Mouse (Mus musculus) MN1 (cell line): ENCODE measurements around the gene Ccno.

Source experiments
- DNase-seq: peaks from one replicate; pipeline ENCODE4 v3.0.0-alpha.2; 2016; ENCODE audit warnings: low spot score

The Ccno gene

DNA sequence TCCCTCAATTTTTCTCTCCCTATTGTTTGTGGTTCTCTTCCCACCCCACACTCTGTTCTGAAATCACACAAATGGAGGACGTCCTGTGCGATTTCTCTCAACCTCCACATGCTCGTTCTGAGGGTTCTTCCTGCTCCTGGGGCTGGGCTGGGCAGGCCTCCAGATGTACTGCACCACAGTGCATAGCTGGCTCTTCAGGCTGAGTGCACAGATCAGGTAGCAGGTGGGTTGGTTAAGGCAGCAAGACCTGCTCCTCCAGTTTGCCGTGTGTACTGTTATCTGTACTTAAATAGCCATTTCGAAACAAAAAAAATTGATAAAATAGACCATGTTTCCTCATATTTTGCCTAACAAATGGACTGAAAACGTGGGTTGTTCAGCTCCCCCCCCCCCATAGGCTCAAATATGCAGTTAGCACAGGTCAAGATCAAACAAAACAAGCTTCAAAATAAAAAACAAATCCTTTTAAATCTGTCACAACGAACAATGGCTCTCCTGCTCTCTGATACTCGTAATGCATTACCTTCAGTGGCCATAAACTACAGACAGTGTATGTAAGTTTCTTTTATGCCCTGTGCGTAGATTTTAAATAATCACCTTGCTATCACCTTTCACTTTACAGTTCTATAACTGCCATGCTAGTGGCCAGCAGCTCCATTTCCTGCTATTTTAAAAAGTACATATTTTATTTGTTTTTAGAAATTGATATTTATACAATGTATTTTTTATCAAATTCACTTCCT is 13.1 kb downstream of the Ccno start:
- no peak for DNase-seq

DNA sequence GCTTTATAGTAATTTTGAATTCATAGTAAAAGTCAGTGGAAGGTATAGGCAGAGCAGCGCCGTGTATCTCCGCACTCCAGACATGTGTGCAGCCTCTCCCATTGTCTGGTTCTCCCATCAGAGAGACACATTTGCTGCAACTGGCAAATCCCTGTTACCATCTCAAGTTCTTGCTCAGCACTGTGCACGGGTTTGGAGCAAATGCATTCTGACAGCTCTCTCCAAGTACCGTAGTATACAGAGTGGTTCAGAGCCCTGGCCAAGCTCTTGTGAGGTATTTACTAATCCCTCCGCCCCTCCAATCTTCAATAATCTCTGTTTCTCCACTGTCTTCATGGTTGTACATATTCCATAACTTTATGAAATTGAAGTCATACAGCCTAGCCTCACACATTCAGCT is 25.1 kb downstream of the Ccno start:
- DNase-seq = no peak

DNA sequence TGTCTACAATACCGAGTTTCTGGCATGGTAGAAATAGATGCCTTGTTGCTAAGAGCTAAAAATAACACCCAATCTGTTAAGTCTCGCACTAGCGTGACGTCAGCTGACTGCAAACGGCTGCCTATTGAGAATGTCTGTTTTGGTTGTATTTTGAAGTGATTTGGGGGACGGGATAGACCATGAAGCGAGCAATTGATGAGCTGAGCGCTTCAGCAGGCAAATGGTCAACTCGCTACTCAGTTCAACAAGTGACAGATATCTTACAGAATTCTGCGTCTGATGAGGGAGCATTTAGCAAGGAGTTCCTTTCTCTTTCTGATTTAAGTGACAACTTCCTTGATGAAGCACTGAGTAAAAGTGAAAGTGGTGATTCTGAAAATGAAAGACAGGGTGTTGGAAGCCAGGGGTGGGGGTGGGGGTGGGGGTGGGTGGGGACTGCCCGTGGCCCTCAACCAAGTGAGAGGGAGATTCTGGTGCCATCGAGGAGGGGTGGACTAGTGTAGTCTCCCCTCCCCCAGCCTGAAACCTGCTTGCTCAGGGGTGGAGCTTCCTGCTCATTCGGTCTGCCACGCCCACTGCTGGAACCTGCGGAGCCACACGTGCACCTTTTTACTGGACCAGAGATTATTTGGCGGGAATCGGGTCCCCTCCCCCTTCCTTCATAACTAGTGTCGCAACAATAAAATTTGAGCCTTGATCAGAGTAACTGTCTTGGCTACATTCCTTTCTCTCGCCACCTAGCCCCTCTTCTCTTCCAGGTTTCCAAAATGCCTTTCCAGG is 25.8 kb downstream of the Ccno start:
- DNase-seq = peak; percentile 36

DNA sequence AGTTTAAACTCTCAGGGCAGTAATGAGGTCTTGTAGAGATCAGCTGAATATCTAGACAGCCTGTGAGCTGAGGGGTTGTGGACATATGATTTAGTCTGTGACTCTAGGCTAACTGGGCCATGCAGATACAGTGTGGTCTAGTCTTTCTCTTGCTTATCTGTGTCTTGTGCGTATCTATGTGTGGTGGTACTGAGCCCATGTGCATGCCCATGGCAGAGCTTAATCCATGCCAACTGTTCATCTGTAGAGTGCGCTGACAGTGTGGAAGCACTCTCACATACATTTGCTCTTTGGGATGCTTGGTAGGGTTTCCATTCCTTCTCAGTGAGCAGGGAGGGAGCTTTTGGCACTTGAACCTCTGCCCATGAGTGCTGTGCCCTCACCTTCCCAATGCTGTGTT is 33.9 kb downstream of the Ccno start:
- DNase-seq = no peak

DNA sequence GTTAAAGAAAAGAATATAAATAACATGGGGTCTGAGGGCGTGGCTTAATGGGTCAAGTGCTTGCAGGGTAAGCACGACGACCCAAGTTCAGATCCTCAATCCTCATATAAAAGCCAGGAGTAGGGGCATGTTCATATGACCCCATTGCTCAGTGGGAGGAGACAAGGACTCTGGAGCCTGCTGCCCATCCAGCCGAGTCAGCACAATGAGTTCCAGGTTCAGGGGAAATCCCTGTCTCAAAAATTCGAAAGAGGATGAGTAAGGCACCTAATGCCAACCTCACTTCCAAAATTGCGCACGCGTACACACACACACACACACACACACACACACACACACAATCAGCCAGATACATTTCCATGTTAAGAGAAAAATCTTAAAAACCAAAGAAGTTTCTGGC is 34.9 kb downstream of the Ccno start:
- no peak for DNase-seq

DNA sequence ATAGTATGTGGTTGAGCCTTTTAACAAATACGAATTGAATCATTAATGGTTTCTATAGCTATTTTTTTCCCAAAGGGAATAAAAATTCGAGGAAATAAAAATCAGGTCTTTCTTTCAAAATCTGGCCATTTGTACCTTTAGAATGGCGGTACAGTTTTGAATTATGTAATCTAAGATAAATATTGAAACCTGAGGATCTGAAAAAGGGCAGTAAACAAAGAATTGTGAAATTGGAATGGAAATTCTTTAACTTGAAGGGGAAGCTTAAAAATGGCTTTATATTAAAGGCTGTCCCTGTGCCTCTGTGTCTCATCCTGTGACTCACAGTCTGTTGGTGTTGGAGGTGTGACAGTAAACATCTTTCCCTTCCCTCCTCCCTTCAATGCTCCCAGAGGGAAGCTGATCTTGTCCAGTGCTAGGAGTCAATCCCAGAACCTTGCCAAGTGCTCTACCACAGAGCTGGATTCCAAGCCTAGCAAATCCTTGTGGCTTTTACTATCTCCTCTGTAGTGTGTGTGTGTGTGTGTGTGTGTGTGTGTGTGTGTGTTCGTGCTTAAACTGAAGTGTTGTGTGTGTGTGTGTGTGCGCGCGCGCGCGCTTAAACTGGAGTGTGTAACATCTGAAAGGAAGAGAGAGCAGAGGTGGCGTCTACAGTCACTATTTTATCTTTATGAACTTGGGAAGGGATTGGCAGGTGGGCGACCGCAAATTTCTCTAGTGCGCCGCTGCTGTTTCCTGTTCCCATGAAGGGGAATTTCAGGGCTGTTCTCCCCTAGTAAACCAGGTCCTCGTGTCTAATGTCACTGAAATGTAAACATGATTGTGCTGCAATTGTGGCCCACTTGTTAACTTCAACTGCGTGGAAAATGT is 35.9 kb downstream of the Ccno start:
- no peak for DNase-seq

DNA sequence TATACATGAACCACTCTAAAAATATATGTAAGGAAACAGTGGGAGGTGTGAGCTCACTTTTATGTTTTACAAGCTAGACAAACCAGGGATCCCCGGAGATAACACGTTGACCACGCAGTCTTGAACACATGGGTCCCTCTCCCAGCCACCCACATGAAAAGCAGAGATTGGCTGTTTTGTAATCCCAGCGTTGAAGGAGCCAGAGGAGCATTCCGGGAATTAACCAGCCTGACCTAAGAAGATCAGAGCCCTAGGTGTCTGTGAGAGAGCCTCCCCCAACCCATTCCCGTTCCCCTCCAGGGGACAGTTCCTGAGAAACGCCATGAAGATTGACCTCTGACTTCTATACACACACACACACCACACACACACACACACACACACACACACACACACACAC is 43.7 kb downstream of the Ccno start:
- DNase-seq = no peak

DNA sequence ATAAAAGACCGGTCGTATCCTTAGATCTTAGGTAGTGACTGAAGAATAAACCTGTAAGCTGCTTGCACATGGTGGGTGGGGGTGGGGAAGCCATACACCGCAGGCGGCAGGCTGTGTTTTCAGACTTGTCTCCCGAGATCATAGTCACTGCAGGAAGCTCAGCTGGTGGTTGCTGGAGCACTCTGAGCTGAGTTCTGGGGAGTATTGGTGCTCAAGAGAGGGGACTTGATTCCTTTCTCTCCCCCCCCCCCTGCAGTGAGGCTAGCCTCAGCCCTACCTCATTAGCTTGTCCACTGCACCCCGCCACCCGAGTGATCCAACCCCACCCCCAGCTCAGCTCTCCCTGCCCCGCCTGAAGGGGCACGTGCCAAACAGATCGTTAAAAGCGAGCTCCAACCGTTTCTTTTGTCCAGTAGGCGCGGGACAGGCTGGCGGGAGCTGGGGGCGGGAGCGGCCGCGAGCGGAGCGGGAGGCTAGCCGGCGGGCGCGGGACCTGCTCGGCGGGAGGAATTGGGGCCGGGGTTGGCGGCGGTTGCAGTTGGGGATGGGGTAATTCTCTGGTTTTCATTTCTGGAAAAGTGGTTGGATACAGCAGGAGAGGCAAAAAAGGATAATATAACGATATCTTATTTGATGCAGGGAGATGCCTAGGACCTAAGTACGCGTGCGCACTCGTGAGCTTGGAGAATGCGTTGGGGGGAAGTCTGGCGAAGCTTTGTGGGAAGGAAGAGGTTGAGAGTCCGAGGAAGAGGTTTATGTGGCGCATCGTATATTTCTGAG is 44.4 kb downstream of the Ccno start:
- no peak for DNase-seq

DNA sequence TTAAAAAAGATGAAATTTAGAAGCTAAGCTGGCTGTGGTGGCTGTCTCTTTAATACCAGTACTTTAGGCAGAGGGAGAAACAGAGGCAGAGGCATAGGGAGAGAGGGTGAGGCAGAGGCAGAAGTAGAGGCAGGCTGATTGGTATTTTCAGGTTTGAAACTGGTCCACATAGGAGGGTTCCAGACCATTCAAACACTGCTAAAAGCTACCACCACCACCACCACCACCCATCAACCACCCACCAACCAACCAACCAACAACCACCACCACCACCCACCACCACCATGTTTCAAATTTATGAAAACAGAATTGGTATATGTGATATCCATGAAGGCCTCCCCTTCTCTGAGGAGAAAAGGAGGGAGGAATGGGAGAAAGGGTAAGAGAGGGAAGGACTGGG is 45.2 kb downstream of the Ccno start:
- no peak for DNase-seq

DNA sequence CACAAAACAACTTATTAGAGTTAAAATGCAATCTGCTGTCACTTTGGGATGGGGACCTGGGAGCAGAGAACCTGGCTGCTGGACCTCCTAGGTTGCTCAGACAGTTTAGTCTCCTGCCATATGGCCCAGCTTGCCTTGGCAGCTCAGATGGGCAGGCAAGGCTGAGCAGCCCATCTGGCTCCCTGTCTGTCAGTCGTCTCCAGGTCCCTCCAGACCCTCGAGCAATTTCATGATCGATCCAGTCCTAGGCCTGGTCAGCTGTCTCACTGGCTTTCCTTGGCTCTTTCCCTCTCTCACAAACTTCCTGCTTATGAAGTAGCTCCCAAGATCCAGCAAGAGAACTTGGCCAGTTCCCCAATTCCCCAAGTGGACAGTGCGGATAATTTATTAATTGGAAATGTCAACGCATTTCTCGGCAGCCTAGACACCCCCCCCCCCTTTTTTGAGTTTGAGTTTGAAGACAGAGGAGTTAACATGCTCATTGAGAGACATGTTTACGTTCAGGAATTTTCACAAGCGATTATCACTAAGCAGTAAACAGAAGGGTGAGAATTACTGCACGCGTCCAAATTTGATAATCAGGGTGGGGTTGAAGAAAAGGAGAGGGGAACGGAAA is 46.8 kb downstream of the Ccno start:
- no peak for DNase-seq

DNA sequence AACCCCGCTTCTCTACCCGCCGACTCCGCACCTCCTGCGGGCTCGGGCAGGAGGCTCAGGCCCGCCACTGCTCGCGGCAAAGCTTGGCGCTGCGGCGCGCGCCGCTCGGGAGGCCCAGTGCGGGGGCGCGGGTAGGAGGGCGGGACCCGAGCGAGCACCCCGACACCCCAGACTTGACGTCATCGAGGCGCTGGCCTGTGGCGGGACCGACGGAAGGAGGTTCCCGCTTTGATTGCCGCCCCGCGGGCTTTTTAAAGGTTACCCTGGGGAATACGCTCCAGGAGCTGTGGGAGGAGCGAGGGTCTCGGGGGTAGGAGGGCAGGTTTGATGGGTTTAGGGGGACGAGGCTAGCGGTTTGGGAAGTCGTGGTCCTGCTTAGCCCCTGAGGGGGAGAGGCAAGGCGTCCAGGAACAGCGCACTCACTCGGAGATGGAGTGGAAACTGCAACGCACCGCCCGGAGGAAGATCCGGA is 47.4 kb downstream of the Ccno start, which contains the start of gene Cdc20b:
TSS of gene Cdc20b (plus strand) at position 162 of the 472 bp plus-strand sequence.
- peak; percentile 41 for DNase-seq

DNA sequence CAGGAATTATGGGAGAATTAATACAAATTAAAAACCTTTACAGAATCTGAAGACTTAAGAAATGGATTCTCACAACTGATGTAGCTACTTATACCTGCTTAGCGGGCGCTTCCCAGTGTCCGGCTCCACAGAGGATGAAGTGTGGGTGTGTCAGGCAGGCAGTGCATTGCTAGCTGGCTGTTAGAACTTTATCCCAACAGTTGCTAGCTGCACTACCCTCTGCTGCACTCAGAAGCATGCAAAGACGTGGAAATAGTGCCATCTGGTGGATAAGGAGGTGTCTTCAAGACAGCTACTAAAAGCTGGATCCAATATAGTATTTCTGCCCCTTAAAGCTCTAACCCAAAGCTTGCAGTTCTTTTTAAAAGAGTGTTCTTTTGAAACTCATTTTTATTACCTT is 48.2 kb downstream of the Ccno start:
- peak; percentile 94 for DNase-seq
